Mouse (Mus musculus) right cerebral cortex, postnatal 25 days (tissue): ENCODE results near the gene B3galt2.
"Not testable (repeated sequence)": the region's sequence is repeated elsewhere in the genome, so short reads cannot be mapped to it uniquely, and the experiment has no call there.

ENCODE experiments used
- DNase-seq: peaks from one replicate; pipeline ENCODE4 v3.0.0; 2022

Gene B3galt2

DNA sequence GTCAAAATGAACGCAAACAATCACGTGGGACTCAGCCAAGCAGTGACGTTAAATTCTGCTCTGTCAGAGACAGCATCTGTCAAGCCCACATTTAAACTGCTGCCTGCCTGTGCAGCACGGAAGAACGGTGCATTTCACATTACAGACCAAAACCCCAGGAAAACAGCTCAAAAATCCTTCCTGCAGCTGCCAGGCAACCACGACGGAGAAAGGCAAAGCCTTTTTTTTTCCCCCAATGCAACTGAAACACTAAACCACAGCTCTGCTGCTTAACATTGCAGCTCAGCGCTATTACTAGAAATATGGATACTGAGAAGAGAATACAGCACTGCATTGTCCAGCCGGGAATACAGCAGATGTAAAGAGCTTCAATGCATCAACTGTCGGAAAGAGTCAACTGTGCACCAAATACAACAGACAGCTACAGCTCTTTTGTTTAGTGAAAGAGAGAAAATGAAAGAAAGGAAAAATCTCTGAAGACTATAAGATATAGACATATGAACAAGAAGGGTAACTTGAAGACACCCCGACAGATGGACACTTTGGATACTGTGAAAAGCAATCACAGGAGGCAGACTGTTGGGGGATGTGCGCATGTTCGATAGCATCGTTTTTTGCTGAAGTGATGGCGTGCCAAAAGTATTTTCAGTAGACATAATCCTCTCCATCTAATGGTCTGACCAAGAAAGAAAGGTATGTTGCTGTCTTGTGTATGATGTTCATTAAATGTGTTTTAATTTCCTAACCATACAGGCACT is at the start of gene B3galt2:
TSS of gene B3galt2 (plus strand) at position 15 of the 758 bp plus-strand sequence.
- peak; percentile 68 for DNase-seq

GRCm38 (mm10) chr1:143596864-143597263 is 43.6 kb upstream of the B3galt2 start:
- no peak for DNase-seq

- DNase-seq = no peak
Observed at GRCm38 (mm10) chr1:143608911-143609310, 31.6 kb upstream of the B3galt2 start.

- DNase-seq = no peak
Observed at GRCm38 (mm10) chr1:143612901-143613300, 27.6 kb upstream of the B3galt2 start.

DNA sequence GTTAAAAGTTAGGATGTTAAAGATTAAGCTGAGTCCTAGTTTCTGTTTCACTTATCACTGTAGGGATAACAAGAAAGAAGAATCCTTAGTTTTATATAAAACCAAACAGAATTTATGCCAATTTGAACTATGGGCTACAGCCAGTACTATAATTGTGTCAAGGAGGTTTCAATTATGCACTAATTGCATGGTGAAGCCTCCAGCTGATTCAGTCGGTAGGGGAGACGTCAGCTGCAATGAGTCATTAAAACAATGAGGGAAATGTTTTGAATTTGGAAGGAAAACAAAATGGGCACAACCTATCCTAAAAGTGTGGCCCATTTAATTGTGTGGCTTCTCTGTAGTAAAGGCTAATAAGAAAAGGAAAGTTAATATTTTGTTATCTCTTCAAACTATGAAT is 20.7 kb upstream of the B3galt2 start:
- no peak for DNase-seq

GRCm38 (mm10) chr1:143621930-143622329 is 18.5 kb upstream of the B3galt2 start:
- DNase-seq = no peak

GRCm38 (mm10) chr1:143622634-143623033 is 17.8 kb upstream of the B3galt2 start:
- no peak for DNase-seq

DNA sequence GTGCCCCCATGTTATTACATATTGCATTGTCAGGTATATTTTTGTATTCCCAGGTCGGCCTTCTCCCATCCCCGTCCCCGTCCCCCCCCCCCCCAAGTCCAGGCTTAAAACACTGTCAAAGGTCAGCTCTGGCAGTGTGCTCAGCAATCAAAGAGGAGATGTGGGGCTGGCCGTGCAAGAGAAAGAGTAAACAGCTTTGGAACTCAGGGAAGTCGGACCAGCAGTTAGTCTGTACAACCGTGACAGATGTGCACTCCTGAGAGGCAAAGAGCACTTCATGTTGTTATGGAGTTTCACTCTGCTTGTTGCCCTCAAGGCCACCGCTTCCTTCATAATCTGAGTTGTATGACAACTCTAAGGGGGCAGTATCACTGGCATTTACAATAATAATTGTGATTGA is 9.1 kb upstream of the B3galt2 start:
- DNase-seq = no peak

- DNase-seq = no peak
Observed at GRCm38 (mm10) chr1:143632361-143632760, 8.1 kb upstream of the B3galt2 start.

DNA sequence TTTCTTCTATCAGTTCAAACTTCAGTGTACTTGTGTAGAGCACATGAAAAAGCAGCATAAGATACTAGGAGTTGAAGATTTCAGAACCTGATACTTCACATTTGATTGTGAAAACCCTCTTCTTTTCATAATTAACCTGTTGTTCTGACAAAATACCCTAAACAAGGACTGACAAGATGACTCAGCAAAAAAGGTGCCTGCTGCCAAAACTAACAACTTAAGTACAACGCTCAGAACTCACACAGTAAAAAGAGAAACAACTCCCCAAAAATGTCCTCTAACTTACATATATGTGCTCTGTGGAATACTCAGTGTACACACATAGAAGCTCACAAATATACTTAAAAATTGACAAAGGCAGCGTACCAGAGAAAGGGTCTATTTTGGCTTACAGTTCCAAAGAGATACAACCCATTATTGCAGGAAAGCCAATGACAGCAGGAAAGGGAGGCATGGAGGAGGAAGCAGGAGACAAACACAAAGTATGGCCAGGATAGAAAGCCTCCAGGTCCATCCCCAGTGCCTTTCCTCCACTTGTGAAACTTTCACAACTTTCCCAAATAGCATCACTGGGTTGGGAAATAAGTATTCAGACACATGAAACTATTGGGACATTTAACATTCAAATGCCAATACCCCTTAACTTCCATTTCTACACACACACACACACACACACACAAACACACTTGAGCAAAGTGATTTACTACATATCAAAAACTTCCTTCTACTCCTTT is 7.4 kb upstream of the B3galt2 start:
- DNase-seq = no peak

DNA sequence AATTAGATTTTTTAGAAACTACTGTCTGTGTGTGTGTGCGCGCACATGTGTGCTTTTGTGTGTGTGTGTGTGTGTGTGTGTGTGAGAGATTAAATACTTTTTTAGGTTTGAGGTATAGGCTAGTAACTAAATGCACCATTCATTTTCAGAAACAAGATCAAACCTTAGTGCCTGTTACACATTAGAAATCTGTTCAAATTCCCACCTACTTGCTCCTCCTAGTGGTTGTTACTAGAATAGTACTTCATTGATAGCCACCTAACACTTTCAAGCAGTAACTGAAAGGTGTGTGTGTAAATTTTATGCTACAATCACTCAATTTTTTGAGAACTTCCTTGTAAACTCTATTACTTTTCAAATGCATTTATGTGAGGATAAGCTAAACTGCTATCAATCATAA is 3.8 kb downstream of the B3galt2 start:
- DNase-seq = no peak

- no peak for DNase-seq
Observed at GRCm38 (mm10) chr1:143645386-143645785, 4.9 kb downstream of the B3galt2 start.

DNA sequence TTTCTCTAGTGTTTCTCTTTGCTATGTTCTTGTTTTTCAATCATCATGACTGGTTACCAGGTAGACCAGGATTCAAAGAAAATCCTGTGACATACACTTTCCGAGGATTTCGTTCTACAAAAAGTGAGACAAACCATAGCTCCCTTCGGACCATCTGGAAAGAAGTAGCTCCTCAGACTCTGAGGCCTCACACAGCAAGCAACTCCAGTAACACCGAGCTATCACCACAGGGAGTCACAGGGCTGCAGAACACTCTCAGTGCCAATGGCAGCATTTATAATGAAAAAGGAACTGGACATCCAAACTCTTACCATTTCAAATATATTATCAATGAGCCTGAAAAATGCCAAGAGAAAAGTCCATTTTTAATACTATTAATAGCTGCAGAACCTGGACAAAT is 5.8 kb downstream of the B3galt2 start:
- no peak for DNase-seq

- no peak for DNase-seq
Observed at GRCm38 (mm10) chr1:143650317-143650716, 9.9 kb downstream of the B3galt2 start.

- DNase-seq = no peak
Observed at GRCm38 (mm10) chr1:143653646-143654045, 13.2 kb downstream of the B3galt2 start.

GRCm38 (mm10) chr1:143663197-143663596 is 22.7 kb downstream of the B3galt2 start:
- DNase-seq = no peak

DNA sequence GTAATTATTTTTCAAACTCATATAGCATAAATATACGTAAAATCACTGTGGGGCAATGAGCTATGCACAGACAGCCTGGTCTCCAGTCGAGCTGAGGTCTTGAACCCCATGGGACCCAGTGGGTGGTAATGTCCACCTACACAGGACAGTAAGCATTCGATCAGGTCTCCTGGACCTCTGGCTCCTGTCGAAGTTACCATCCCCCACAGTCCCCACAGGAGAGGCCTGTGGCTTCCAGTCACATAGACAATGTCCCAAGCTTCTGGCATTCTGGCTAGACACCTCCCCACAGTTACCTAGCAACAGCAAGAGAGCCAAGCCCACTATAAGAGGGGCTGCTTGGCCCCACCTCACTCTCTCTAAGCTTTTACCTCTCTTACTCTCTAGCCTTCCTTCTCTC is 24.3 kb downstream of the B3galt2 start:
- not testable (repeated sequence) for DNase-seq

DNA sequence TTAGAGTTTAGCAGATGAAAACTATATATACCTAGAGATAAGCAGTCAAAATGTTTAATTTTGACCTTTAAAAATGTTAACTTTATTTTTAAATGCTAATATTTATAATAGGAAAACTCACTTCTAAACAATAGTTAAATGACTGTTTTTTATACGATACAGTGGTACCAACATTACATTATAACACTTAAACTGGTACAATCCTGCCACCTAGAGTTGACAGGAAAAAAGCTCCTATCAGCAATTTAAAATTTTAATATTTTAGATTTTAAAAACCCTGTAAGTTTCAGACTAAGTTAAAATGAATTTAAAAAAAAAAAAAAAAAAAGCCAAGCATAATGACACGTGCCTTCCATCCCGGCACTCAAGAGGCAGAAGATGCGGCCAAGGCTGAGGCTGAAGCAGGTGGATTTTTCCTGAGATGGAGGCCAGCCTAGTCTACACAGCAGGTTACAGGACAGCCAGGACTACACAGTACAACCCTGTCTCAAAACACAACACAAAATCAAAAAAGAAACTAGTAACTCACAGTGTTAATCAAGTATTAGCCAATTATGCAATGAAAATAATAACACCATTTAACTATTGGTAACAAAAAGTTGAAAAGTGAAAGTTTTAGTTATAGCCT is 35.4 kb downstream of the B3galt2 start:
- DNase-seq = no peak

DNA sequence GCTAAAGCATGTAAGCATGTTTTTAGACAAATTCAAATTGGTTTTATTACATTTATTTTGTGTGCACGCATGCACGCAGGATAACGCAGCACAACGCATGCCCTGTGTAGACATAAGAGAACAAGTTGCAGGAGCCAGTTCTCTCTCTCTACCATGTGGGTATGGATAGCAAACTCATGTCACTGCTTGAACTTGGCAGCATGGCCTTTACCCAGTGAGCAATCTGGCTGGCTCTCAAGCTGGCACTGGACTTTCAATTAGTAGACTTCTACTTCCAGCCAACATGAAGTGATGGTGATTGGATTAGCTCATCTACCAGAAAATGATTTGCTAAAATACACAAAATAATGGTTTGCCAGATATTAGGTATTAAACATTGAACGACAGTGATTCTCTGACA is 40.6 kb downstream of the B3galt2 start:
- DNase-seq = no peak

- DNase-seq = no peak
Observed at GRCm38 (mm10) chr1:143684849-143685248, 44.4 kb downstream of the B3galt2 start.

DNA sequence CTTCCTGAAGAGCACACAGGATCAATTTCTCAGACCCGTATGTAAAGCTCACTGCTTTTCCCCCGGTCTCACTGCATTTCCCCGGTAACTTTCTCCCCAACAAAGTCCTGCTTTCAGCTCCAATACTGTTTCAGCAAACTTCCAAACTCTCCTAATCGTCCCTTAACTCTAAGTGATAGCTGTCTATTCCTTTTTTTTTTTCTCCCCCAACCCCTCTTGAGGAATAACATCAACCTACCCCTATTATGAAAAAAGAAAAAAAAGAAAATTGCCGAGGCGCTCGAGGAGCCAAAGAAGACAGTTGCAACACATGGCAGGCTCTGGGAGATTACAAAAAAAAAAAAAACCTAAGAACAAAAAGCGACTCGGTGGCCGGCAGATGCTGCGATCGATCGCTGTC is 61.3 kb downstream of the B3galt2 start:
- no peak for DNase-seq

DNA sequence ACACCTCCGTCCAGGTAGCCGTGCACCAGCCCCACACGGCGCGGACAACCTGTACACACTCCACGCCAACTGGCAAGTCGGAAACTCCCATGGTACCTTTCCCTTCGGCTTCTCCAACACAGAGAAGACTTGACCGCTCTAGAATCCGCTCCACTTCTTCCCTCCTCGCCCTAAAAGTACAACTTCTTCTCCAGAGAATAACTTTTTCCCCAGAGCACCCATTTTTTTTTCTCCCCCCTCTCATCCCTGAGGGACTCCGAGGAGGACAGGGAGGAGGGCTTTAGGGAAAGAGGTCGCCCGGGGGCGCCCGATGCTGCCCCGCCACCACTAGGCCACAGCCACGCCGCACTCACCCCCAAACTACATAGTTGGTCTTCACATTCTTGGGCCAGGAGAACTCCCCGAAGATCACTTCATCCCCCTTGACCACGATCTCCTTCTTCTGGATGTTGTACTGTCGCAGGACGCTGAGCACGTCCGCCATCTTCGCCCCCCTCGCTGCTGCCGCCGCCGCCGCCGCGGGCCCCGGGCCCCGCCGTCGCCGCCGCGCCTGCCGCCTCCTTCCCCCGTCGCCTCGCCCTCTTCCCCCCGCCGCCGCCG is 61.8 kb downstream of the B3galt2 start:
- DNase-seq = no peak

GRCm38 (mm10) chr1:143702741-143703262 is 62.3 kb downstream of the B3galt2 start, which contains the start of gene Cdc73:
TSS of gene Cdc73 (minus strand) at chr1:143702893.
- peak; percentile 93 for DNase-seq
